Mouse (Mus musculus): ENCODE data around the gene Gm20737.
"Not testable (repeated sequence)": the region's sequence is repeated elsewhere in the genome, so short reads cannot be mapped to it uniquely, and the experiment has no call there.

The Gm20737 gene

DNA sequence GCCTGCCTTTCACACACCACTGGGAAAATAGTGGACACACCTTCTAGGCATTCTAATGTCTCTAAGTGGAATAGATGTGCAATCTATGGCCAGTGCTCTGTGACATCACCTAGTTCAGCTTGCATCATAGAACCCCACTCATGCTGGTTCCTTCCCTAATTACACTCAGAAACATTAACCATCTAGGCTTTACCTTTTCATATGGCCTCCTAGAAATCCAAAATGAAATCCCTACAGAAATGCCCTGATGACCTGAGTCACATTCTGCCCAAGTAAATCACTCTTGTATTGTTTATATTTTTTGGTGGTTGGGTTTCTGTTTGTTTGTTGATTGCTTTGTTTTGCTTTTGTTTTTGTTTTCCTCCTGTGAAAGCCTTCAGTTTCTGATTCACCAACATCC is at the start of gene Gm20737:
TSS of gene Gm20737 (minus strand) at position 101 of the 400 bp plus-strand sequence.
- not testable (repeated sequence) for DNase-seq

DNA sequence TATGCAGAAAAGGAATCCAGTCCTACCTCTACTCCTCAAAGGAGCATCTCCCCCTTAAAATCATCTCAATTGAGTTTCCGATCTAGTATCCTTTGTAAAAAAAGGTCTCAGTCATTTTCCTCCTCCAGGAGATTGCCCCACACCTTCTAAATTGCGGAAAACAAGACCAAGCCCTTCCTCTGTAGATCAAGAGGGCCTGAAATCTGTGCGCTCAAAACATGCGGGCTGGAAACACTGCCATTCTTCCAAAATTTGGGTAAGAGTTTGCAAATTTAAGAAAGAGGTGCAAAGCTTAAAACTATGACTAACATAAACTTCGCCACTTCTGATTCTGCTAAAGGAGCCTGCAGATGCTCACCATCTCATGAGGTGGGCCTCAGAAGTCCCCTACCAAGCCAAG is 17.3 kb upstream of the Gm20737 start, which contains the start of gene Gm21775:
TSS of gene Gm21775 (plus strand) at position 301 of the 400 bp plus-strand sequence.
- not testable (repeated sequence) for DNase-seq

All from lung, postnatal 36 days (tissue).